Mouse (Mus musculus) CH12.LX (cell line): ENCODE data around the gene Nampt. TPM values are rescaled to one million over a fixed set of nuclear protein-coding genes. Genes with fewer than 3 reads are reported as not detected.

Experiments used
- DNase-seq: peaks from one replicate; pipeline ENCODE4 v3.0.0-alpha.2; 2013; ENCODE audit errors: extremely low read depth
- H3K27ac ChIP-seq: 2 replicates; pipeline ENCODE4 v1.5.1; 2012; ENCODE audit warnings: low read depth, mild to moderate bottlenecking, control low read depth, moderate library complexity; ENCODE audit not compliant: insufficient read depth
- H3K27me3 ChIP-seq: replicated peaks from 2 replicates; pipeline ENCODE3; 2012; ENCODE audit warnings: inconsistent platforms
- H3K36me3 ChIP-seq, 2 experiments: replicated peaks in 1 of 2; 2 replicates each; pipeline versions ENCODE3 to v1.6.1; 2012; ENCODE audit warnings: inconsistent platforms in 1 of 2, low read length in 1 of 2, mild to moderate bottlenecking in 1 of 2, mixed read lengths in 1 of 2, moderate library complexity in 1 of 2; ENCODE audit not compliant: control insufficient read depth in 1 of 2, insufficient read depth in 1 of 2
- H3K4me1 ChIP-seq, 2 experiments: 2 replicates each; pipeline ENCODE4 v1.6.1; 2012; ENCODE audit warnings: inconsistent platforms in 1 of 2, moderate library complexity in 1 of 2; ENCODE audit not compliant: insufficient read depth in 2 of 2, control insufficient read depth in 1 of 2
- H3K4me2 ChIP-seq: 2 replicates; pipeline ENCODE4 v1.6.1; 2012; ENCODE audit warnings: low read depth, mild to moderate bottlenecking, control low read depth; ENCODE audit not compliant: poor library complexity, insufficient read depth, severe bottlenecking
- H3K4me3 ChIP-seq, 3 experiments: fragments of 150-350 bp in 1 of 3; sonication (generic) in 1 of 3; replicated peaks in 1 of 3; 2 replicates each; pipeline versions ENCODE3 to v1.5.1; 2011 to 2012; ENCODE audit warnings: low read depth in 2 of 3, low read length in 2 of 3, mild to moderate bottlenecking in 2 of 3, moderate library complexity in 2 of 3, control low read depth in 1 of 3, improper control_type of control experiment in 1 of 3, inconsistent platforms in 1 of 3, mixed read lengths in 1 of 3; ENCODE audit not compliant: poor library complexity in 1 of 3
- H3K79me2 ChIP-seq: replicated peaks from 2 replicates; pipeline ENCODE4 v1.6.1; 2012; ENCODE audit warnings: mild to moderate bottlenecking, moderate library complexity; ENCODE audit not compliant: control insufficient read depth, poor library complexity, insufficient read depth, severe bottlenecking; ENCODE audit errors: extremely low read depth
- H3K9ac ChIP-seq: 2 replicates; pipeline ENCODE4 v1.6.1; 2012; ENCODE audit warnings: low read depth, mild to moderate bottlenecking, control low read depth, moderate library complexity; ENCODE audit not compliant: insufficient read depth
- H3K9me3 ChIP-seq: replicated peaks from 2 replicates; pipeline ENCODE3; 2012; ENCODE audit warnings: low read length, inconsistent platforms, mixed read lengths
- BHLHE40 ChIP-seq: IDR thresholded peaks from 2 replicates; pipeline ENCODE4 v1.6.1; 2011; ENCODE audit warnings: mild to moderate bottlenecking, low read depth, low read length, improper control_type of control experiment
- CHD1 ChIP-seq: IDR thresholded peaks from 2 replicates; pipeline ENCODE4 v1.6.1; 2012; ENCODE audit warnings: low read depth, low read length, improper control_type of control experiment, inconsistent platforms
- CHD2 ChIP-seq: IDR thresholded peaks from 2 replicates; pipeline ENCODE4 v1.6.1; 2011; ENCODE audit warnings: low read length, improper control_type of control experiment
- ETS1 ChIP-seq: conservative IDR thresholded peaks from 2 replicates; pipeline ENCODE4 v1.6.1; 2012; ENCODE audit warnings: low read depth, mild to moderate bottlenecking, inconsistent platforms, low read length, improper control_type of control experiment, moderate library complexity
- HCFC1 ChIP-seq: IDR thresholded peaks from 2 replicates; pipeline ENCODE4 v1.6.1; 2012; ENCODE audit warnings: low read depth, mild to moderate bottlenecking, inconsistent platforms, low read length, improper control_type of control experiment
- MAFK ChIP-seq: IDR thresholded peaks from 2 replicates; pipeline ENCODE4 v1.6.1; 2011; ENCODE audit warnings: low read length, improper control_type of control experiment; ENCODE audit not compliant: insufficient replicate concordance
- MXI1 ChIP-seq: IDR thresholded peaks from 2 replicates; pipeline ENCODE4 v1.6.1; 2011; ENCODE audit warnings: mild to moderate bottlenecking, low read depth, low read length, improper control_type of control experiment
- MYC ChIP-seq: IDR thresholded peaks from 2 replicates; pipeline ENCODE4 v1.6.1; 2011; ENCODE audit warnings: low read depth, mild to moderate bottlenecking, improper control_type of control experiment, low read length
- NELFE ChIP-seq: IDR thresholded peaks from 2 replicates; pipeline ENCODE4 v1.6.1; 2011; ENCODE audit warnings: low read depth, low read length, improper control_type of control experiment
- POLR2AphosphoS2 ChIP-seq: IDR thresholded peaks from 2 replicates; pipeline ENCODE4 v1.6.1; 2011; ENCODE audit warnings: low read depth, low read length, improper control_type of control experiment
- USF1 ChIP-seq: IDR thresholded peaks from 2 replicates; pipeline ENCODE4 v1.6.1; 2014; ENCODE audit warnings: low read depth, mild to moderate bottlenecking, inconsistent platforms, low read length, improper control_type of control experiment
- USF2 ChIP-seq: conservative IDR thresholded peaks from 2 replicates; pipeline ENCODE4 v1.6.1; 2011; ENCODE audit warnings: low read depth, low read length, improper control_type of control experiment
- ZC3H11A ChIP-seq: IDR thresholded peaks from 2 replicates; pipeline ENCODE4 v1.6.1; 2012; ENCODE audit warnings: low read depth, mild to moderate bottlenecking, inconsistent platforms, low read length, improper control_type of control experiment
- ZKSCAN1 ChIP-seq: IDR thresholded peaks from 2 replicates; pipeline ENCODE4 v1.6.1; 2012; ENCODE audit warnings: low read depth, inconsistent platforms, low read length, improper control_type of control experiment, borderline replicate concordance
- ZMIZ1 ChIP-seq: IDR thresholded peaks from 2 replicates; pipeline ENCODE4 v1.6.1; 2012; ENCODE audit warnings: low read depth, mild to moderate bottlenecking, inconsistent platforms, low read length, improper control_type of control experiment
- dilution Hi-C: fragments of 300-500 bp; cut with MboI; formaldehyde crosslinking; loops from 2 replicates; pipeline ENCODE4 v1.14.3; 2020; ENCODE audit warnings: low sequenced_read_pairs; ENCODE audit not compliant: extremely low pct_unique_long_range_greater_than_20kb, extremely low pct_ligation_motif_present
- in situ Hi-C: fragments of 300-500 bp; cut with MboI; formaldehyde crosslinking; loops from 3 replicates; pipeline ENCODE4 v1.14.3; 2019; ENCODE audit warnings: low sequenced_read_pairs, low pct_ligation_motif_present, low pct_unique_long_range_greater_than_20kb, mixed read lengths
- polyA plus RNA-seq: library from polyadenylated mRNA; unstranded; fragments of >175 nt; gene quantifications from 2 replicates; pipeline ENCODE4 v1.2.1, GENCODE M21; 2012; ENCODE audit warnings: low read depth; ENCODE audit not compliant: insufficient read length
- total RNA-seq, 2 experiments: library from RNA; depleted of rRNA; stranded (reverse); fragments of 300-350 nt in 1 of 2; fragments of >200 nt in 1 of 2; gene quantifications; 2 replicates each; pipeline ENCODE4 v1.2.3; 2012 to 2014

The Nampt gene
- total and polyA plus RNA-seq, 3 experiments = 50.5 to 206 (median 84.5) TPM

DNA sequence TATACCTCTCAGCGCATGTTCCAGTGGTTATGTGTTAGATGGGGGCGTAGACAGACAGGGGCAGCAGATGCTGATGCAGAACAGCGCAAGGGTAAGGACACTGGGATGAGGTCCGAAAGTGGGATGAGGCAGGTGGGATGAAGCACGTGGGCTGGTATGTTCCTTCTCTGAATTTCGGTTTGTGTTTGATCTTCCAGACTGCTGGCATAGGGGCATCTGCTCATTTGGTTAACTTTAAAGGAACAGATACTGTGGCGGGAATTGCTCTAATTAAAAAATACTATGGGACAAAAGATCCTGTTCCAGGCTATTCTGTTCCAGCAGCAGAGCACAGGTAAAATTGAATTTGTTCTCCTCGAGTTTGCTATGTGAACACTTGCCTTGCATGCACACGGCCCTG is 19.6 kb downstream of the Nampt start:
- Histone ChIP-seq H3K27me3 (no peaks in the 10 kb centered on the region), H3K9me3 (peaks cover under 1% of the 10 kb centered on the region), H3K9ac (no peak overlapping the region), H3K4me3 (no peak overlapping the region), H3K4me1 (peaks cover 0 to 10% of the 10 kb centered on the region in 2 experiments; a peak in 2 of 4 replicates), H3K27ac (no peak overlapping the region), H3K36me3 (peaks cover 44 to 94% of the 10 kb centered on the region in 2 experiments), H3K4me2 (no peak overlapping the region), H3K79me2 (no peaks in the 10 kb centered on the region; the same call in 1 of the 2 replicates)
- in situ Hi-C loops = no loop called here
- TF ChIP-seq HCFC1 (no peak), CHD1 (no peak), ETS1 (no peak), POLR2AphosphoS2 (0 out of 2 replicates have a peak, but pooled peaks have one; percentile 65)
- dilution Hi-C loops = no loop called here
- no peak for DNase-seq

DNA sequence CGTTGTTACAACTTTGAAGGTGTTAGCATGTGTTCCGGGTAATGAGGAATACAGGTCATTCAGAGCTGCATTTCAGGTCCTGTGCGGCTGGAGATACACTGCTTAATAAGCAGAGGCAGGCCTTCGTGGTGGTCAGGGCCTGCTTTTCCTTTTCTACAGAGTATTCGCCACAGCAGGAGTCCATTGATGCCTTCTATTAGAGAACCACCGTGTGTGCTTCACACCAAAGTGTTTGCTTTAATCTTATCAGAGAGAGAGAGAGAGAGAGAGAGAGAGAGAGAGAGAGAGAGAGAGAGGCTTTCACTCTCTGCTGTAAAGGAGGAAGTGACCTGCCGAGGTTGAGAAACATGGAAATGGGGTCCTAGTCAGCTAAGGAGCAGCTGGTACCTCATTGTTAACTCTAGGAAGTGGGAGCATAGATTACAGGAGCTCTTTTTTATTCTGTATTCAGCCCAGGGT is 22.1 kb downstream of the Nampt start:
- Histone ChIP-seq H3K4me1 (peaks cover 0 to 18% of the 10 kb centered on the region in 2 experiments; a peak in 2 of 4 replicates), H3K27ac (no peak overlapping the region), H3K4me3 (no peak overlapping the region), H3K36me3 (peaks cover 51 to 91% of the 10 kb centered on the region in 2 experiments), H3K9me3 (no peaks in the 10 kb centered on the region), H3K9ac (no peak overlapping the region), H3K27me3 (no peaks in the 10 kb centered on the region), H3K79me2 (no peaks in the 10 kb centered on the region), H3K4me2 (no peak overlapping the region)
- in situ Hi-C loops (no loop called here), dilution Hi-C loops (no loop called here)
- TF ChIP-seq MYC (no peak), CHD1 (no peak), ZMIZ1 (no peak), USF2 (no peak), NELFE (no peak), ZC3H11A (no peak), CHD2 (no peak)
- no peak for DNase-seq

DNA sequence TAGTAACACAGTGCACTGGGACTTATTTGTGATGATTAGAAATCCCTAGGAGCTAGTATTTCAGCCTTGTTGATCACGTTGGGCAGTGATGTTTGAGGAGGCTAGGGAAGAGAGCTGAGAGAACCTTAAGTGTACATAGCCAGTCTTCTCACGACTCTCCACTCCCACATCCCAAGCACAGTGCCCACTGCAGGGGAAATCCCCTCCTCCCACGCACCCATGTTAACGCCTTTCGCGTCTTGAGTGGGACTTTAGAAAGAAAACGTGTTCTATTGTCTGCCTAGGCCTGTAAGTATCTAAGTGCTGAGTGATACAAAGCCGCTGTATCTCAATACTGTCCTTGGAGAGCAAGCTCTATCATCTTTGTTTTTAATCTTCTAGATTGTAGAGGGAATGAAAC is 27.0 kb downstream of the Nampt start:
- no peak overlapping the region for H3K27ac ChIP-seq
- H3K9ac ChIP-seq = no peak overlapping the region
- no peaks in the 10 kb centered on the region for H3K79me2 ChIP-seq
- no peak for TF ChIP-seq USF1
- TF ChIP-seq MXI1 = no peak
- no peak for TF ChIP-seq MAFK
- TF ChIP-seq HCFC1 = no peak
- TF ChIP-seq BHLHE40 = no peak
- TF ChIP-seq ZKSCAN1 = no peak
- H3K4me3 ChIP-seq = no peak overlapping the region
- H3K4me1 ChIP-seq = peaks cover 0 to 11% of the 10 kb centered on the region in 2 experiments; a peak in 2 of 4 replicates
- no peak for DNase-seq
- no peak overlapping the region for H3K4me2 ChIP-seq
- in situ Hi-C loops = no loop called here
- dilution Hi-C loops = no loop called here
- no peaks in the 10 kb centered on the region for H3K9me3 ChIP-seq
- H3K36me3 ChIP-seq = peaks cover 50 to 86% of the 10 kb centered on the region in 2 experiments
- H3K27me3 ChIP-seq = no peaks in the 10 kb centered on the region
